Mouse (Mus musculus): ENCODE measurements around the gene Olfr1351.
"Not testable (repeated sequence)": the region's sequence is repeated elsewhere in the genome, so short reads cannot be mapped to it uniquely, and the experiment has no call there.

The Olfr1351 gene

GRCm38 (mm10) chr10:79012172-79012571 is at the start of gene Olfr1351:
Olfr1351 (plus strand) TSS chr10:79012472.
- in situ Hi-C loops (cut with MboI, MseI), result no loop called here

- in situ Hi-C loops (cut with MboI, MseI), result not testable (repeated sequence)
These were observed 49.3 kb upstream of the Olfr1351 start, which contains the start of gene Olfr1353 for GRCm38 (mm10) chr10:78963009-78963408. Olfr1353 (plus strand) TSS chr10:78963309.

- in situ Hi-C loops (cut with MboI, MseI), result loop anchor here (10.0 kb wide), 1 partner anchor 674 kb away; no protein-coding TSS in a partner anchor
These were observed 31.5 kb upstream of the Olfr1351 start, which contains the start of gene Olfr1352 for GRCm38 (mm10) chr10:78980750-78981149. Olfr1352 (plus strand) TSS chr10:78981050.

- in situ Hi-C loops (cut with MboI, MseI), result no loop called here
These were observed 16.2 kb downstream of the Olfr1351 start, which contains the start of gene Olfr57 for GRCm38 (mm10) chr10:79028441-79028840. Olfr57 (plus strand) TSS chr10:79028741.

- in situ Hi-C loops (cut with MboI, MseI), result not testable (repeated sequence)
These were observed 30.2 kb downstream of the Olfr1351 start for GRCm38 (mm10) chr10:79042457-79042856.

- in situ Hi-C loops (cut with MboI, MseI), result not testable (repeated sequence)
These were observed 45.1 kb downstream of the Olfr1351 start for GRCm38 (mm10) chr10:79057370-79057769.

Measured in T-helper 2 cell (primary cell).